Mouse (Mus musculus) gastrocnemius, postnatal 36 days (tissue): ENCODE data around the gene Mertk. TPM values are rescaled to one million over a fixed set of nuclear protein-coding genes. Genes with fewer than 3 reads are reported as not detected.
"Not testable (repeated sequence)": the region's sequence is repeated elsewhere in the genome, so short reads cannot be mapped to it uniquely, and the experiment has no call there.

Experiments used
- DNase-seq, 2 experiments: peaks; one replicate each; pipeline ENCODE4 v3.0.0; 2022
- intact Hi-C: fragments of 180-260 bp; cut with DNase I; formaldehyde crosslinking; loops from one replicate; pipeline ENCODE4 v1.15.1; 2025
- long read RNA-seq, 2 experiments: library from polyadenylated mRNA; stranded (forward); transcript quantifications; one replicate each; pipeline ENCODE4 v2.0.0; 2021
- total RNA-seq, 2 experiments: library from RNA; stranded (reverse); gene quantifications; 2 replicates each; pipeline ENCODE4 v1.2.3; 2021

Mertk gene
- 1 to 10 TPM; 1.7 to 2.0 TPM for total RNA-seq
- long read RNA-seq, experiment 1: 0 reads
- long read RNA-seq, experiment 2: 0 reads

DNA sequence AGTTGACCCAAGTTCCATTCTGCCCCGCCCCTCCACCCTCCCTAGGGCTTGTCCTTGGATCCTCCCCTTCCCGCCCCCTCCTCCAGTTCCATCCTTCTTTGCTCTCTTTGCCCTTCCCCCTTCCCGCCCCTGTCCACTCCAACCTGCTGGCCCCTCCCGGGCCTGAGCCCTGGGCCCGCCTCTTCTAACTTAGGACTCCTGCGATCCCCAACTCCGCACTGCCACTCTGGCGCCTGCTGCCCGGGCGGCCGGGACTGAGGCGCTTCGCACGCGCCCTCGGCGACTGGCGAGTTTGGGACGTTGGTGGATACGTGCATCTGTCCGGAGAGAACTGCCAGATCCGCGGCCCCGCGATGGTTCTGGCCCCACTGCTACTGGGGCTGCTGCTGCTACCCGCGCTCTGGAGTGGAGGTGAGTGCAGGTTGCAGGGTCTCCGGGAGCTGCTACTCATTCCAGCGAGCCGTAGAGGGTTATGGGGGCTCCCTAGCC is at the start of gene Mertk:
TSS of gene Mertk (plus strand) at position 264 of the 489 bp plus-strand sequence.
- intact Hi-C loops: loop anchor here (1.0 kb wide), 1 partner anchor 119 kb away; no protein-coding TSS in a partner anchor

DNA sequence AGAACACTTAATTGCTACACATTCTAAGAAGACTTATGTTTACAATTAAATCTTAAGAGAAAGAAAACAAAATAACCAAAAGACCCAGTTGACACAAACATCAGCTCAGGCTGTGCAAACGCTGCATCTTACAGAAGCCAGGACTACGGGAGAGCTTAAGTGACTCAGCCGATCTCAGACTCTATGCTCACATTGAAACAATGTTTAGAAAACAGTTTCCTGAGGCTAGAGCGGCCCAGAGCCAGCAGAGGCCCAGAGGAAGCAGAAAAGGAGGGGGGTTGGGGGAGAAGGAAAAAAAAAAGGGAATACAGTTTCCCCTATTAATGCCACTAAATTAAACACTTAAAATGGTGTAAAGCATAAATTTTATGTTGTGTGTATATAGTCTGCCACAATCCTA is 18.1 kb upstream of the Mertk start:
- DNase-seq: no peak
- intact Hi-C loops: no loop called here

More for the DNA sequence above, at the start of gene Mertk:
- peak; percentile 82 to 86 for DNase-seq

GRCm38 (mm10) chr2:128686921-128687557 is 11.7 kb upstream of the Mertk start, which contains the start of gene Anapc1:
Gene Anapc1, minus strand, starts transcription at chr2:128687391.
- DNase-seq: peak; percentile 70 to 80
- intact Hi-C loops: no loop called here

- DNase-seq: no peak
- intact Hi-C loops: no loop called here
Measured at GRCm38 (mm10) chr2:128687558-128688120, 11.1 kb upstream of the Mertk start.

GRCm38 (mm10) chr2:128692336-128692735 is 6.4 kb upstream of the Mertk start:
- intact Hi-C loops: no loop called here
- no peak for DNase-seq

DNA sequence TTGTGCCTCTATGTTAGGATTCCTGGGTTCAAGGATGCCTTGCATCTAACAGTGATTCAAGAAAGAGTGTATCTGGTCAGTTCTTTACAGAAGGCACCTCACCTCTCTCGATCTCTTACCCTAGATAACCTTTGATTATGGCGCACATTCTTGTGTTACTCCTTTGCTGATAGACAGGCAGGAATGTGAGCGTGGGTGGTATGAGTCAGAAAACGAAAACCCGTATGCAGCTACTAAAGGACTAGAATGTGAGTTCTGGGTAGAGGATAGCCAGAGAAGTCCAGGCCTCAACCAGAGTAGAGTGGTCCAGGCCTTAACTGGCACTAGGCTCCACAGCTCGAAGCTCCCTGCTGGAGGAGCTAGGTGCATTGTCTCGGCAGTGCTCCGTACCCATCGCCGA is 6.0 kb upstream of the Mertk start:
- intact Hi-C loops: no loop called here

GRCm38 (mm10) chr2:128693236-128693635 is 5.5 kb upstream of the Mertk start:
- no peak for DNase-seq
- intact Hi-C loops: no loop called here

More for the DNA sequence above, 6.0 kb upstream of the Mertk start:
- no peak for DNase-seq

DNA sequence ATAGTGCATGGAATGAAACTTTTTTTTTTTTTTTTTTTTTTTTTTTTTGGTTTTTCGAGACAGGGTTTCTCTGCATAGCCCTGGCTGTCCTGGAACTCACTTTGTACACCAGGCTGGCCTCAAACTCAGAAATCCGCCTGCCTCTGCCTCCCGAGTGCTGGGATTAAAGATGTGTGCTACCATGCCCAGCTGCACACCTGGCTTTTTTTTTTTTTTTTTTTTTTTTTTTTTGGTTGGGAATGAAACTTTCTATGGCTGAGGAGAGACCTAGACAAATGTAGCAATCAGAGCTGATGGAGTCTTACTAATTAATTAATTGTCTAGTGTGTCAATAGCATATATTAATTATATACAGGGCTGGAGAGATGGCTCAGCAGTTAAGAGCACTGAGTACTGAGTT is 4.9 kb upstream of the Mertk start:
- intact Hi-C loops, DNase-seq: not testable (repeated sequence)

DNA sequence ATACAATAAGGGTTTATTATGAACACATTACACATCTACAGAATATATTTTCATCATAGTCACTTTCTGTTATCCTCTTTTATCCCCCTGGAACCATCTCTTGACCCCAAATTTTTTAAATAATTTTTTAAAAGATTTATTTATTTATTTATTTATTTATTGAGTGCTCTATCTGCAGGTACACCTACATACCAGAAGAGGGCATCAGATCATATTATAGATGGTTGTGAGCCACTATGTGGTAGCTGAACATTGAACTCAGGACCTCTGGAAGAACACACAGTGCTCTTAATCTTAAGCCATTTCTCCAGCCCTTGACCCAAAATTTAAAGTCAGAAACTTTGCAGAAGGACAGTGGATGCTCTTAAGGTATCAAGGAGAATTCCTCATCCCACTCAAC is 4.2 kb upstream of the Mertk start:
- intact Hi-C loops: no loop called here
- DNase-seq: no peak

GRCm38 (mm10) chr2:128696426-128696825 is 2.3 kb upstream of the Mertk start:
- intact Hi-C loops: no loop called here
- no peak for DNase-seq

GRCm38 (mm10) chr2:128697047-128697446 is 1.7 kb upstream of the Mertk start:
- intact Hi-C loops: no loop called here
- no peak for DNase-seq

DNA sequence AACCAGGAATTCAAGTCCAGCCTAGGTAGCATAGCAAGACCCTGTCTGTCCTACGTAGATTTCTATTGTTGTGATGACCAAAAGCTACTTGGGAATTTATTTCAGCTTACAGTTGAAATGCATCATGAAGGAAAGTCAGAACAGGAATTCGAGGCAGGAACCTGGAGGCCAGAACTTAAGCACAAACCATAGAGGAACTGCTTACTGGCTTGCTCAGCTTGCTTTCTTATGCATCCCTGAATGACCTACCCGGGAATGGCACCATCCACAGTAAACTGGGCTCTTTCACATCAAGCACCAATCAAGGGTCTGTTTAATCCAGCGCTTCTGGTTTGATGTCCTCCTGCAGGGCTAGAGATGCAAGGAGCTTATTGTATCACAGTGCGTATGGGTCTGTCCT is 1.2 kb upstream of the Mertk start:
- DNase-seq: no peak
- intact Hi-C loops: no loop called here

- intact Hi-C loops: loop anchor here (1.0 kb wide), 1 partner anchor 119 kb away; no protein-coding TSS in a partner anchor
- peak; percentile 81 to 83 for DNase-seq
Measured at GRCm38 (mm10) chr2:128698140-128698692, 540 bp upstream of the Mertk start.

GRCm38 (mm10) chr2:128699201-128699885 is 587 bp downstream of the Mertk start:
- peak in 1 of 2 experiments; percentile 8 for DNase-seq
- intact Hi-C loops: no loop called here

GRCm38 (mm10) chr2:128704474-128704873 is 5.7 kb downstream of the Mertk start:
- intact Hi-C loops: no loop called here
- no peak for DNase-seq

DNA sequence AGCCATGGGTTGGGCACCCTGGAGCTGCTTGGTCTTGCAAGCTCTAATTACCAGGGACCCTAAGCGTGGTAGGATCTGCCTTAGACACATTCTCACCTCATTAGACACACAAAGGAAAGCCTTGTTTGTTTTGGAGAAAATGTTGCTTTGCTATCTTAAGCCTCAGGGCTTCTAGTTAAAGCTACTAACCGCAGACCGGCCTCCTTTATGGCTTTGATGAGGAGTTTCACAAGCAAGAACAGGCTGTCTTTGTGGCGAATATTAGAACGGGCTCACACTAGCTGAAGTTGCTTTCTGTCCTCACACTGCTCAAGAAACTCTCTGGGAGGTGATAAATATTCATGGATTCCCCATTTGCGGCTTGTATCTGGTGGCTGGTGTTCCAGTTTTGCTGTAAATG is 10.5 kb downstream of the Mertk start:
- intact Hi-C loops: loop anchor here (5.0 kb wide), 1 partner anchor 88 kb away; no protein-coding TSS in a partner anchor
- DNase-seq: no peak

DNA sequence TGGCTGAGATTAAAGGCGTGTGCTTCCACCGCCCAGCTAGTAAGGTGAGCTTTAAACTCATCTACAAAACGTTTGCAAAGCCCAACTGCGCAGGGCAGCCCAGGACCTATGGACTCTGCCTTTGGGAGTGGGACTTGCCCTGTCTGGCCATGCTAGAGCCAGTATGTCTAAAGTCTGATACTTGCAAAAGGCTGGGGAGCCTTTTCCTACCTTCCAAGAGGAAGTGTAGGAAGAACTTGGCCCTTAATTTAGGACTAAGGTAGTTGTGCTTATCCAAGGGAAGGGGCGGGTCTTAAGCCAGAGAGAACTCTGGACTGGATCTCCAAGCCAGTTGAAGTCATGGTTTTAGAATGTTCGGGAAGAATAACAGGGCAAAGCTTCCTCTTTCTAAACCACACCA is 11.9 kb downstream of the Mertk start:
- DNase-seq: no peak
- intact Hi-C loops: no loop called here

- intact Hi-C loops: no loop called here
- DNase-seq: no peak
Measured at GRCm38 (mm10) chr2:128712940-128713339, 14.2 kb downstream of the Mertk start.

- no peak for DNase-seq
- intact Hi-C loops: no loop called here
Measured at GRCm38 (mm10) chr2:128713548-128714003, 14.8 kb downstream of the Mertk start.

- intact Hi-C loops: no loop called here
- no peak for DNase-seq
Measured at GRCm38 (mm10) chr2:128714724-128715241, 16.0 kb downstream of the Mertk start.

DNA sequence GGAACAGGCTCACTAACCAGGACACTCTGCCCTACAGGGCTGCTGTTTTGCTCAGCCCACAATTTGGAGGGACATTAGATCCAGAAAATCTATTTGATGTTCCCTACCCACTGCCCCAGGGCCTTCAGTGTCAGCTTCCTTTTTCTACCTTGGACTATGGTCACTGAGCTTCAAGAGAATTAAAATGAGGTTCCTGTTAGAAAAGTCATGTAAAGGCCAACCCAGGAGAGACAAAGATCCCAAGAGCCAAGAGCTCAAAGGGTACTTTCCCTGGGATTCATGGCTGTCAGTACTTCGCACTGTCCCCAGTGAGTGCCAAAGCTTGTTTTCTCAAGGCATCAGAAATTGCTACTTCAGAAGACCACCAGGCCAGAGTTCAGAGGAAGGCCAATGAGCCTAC is 17.2 kb downstream of the Mertk start:
- intact Hi-C loops: no loop called here
- DNase-seq: no peak
